Mouse (Mus musculus): ENCODE measurements at regions not wholly inside any gene's neighbourhood (a gene's known extent, or its start where the extent isn't known, plus 50 kb on each side); places are given as distances from the start of the nearest gene placed in this dataset.

DNA sequence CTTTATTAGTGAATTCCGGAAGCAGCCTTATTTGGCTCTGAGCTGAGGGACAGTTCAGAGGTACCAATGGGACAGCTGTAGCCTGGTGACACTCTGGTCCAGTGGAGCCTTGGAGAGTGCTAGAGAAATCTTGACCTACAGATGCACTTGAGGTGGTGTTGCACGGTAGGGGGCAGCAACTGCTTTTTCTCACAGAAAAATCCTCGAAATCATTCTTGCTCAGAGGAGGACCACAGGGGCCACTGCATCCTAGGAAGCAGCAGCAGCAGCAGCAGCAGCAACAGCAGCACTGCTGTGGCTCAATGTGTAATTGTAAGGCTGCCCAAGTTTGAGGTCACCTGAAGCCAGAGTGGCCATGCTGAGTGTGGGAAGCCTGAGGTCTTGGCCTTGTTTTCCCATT, 299.7 kb upstream of the Ppp2r3a start:
- Histone ChIP-seq H3K9me3 (ENCODE audit: control insufficient read depth, low read length) (no peaks in the 10 kb centered on the region), H3K4me3 (ENCODE audit: low read length) (no peak overlapping the region), H3K4me1 (ENCODE audit: control insufficient read depth, insufficient read depth, low read length) (no peaks in the 10 kb centered on the region), H3K9ac (ENCODE audit: low read depth, low read length) (no peak overlapping the region), H3K4me2 (ENCODE audit: low read depth, low read length) (no peak overlapping the region), H3K27ac (ENCODE audit: low read length) (no peak overlapping the region), H3K27me3 (replicated peaks; ENCODE audit: control insufficient read depth, insufficient read depth, low read length) (no peaks in the 10 kb centered on the region), H3K36me3 (ENCODE audit: control insufficient read depth, insufficient read depth, low read length) (no peaks in the 10 kb centered on the region)
- WGBS: 44% methylated on average over 3 of the region's 3 CpGs
- ATAC-seq: no peak

GRCm38 (mm10) chr9:101546213-101546832, 294.7 kb upstream of the Ppp2r3a start:
- no peaks in the 10 kb centered on the region for H3K36me3 ChIP-seq (ENCODE audit: control insufficient read depth, insufficient read depth, low read length)
- 46% methylated on average over 10 of the region's 10 CpGs for WGBS
- no peaks in the 10 kb centered on the region for H3K27me3 ChIP-seq (replicated peaks; ENCODE audit: control insufficient read depth, insufficient read depth, low read length)
- H3K4me3 ChIP-seq (ENCODE audit: low read length): no peak overlapping the region
- no peaks in the 10 kb centered on the region for H3K9me3 ChIP-seq (ENCODE audit: control insufficient read depth, low read length)
- H3K4me2 ChIP-seq (ENCODE audit: low read depth, low read length): no peak overlapping the region
- no peak for ATAC-seq
- no peaks in the 10 kb centered on the region for H3K4me1 ChIP-seq (ENCODE audit: control insufficient read depth, insufficient read depth, low read length)
- no peak overlapping the region for H3K27ac ChIP-seq (ENCODE audit: low read length)
- no peak overlapping the region for H3K9ac ChIP-seq (ENCODE audit: low read depth, low read length)

DNA sequence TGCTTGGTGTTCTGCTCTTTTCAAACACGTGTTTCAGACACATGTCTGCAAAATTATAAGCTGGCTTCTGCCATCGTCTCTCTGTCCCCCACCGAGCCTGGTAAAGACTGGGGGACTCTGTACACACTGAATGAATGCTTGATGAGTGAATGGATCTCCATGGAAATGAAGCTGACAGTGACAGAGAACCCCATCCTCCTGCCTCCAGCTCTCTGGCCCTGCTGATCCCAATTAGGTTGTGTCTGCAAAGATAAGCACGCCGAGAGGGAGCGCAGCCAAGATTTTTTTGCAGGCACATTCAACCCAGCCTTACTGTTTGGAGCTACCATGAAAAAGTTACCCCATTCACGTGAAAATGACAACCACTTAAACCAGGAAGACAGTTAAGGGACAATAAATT, 266.5 kb upstream of the Ppp2r3a start:
- no peak overlapping the region for H3K4me3 ChIP-seq (ENCODE audit: low read length)
- ATAC-seq: no peak
- H3K36me3 ChIP-seq (ENCODE audit: control insufficient read depth, insufficient read depth, low read length): no peaks in the 10 kb centered on the region
- no peaks in the 10 kb centered on the region for H3K4me1 ChIP-seq (ENCODE audit: control insufficient read depth, insufficient read depth, low read length)
- 41% methylated on average over 7 of the region's 7 CpGs for WGBS
- H3K9ac ChIP-seq (ENCODE audit: low read depth, low read length): no peak overlapping the region
- no peak overlapping the region for H3K27ac ChIP-seq (ENCODE audit: low read length)
- H3K4me2 ChIP-seq (ENCODE audit: low read depth, low read length): no peak overlapping the region
- no peaks in the 10 kb centered on the region for H3K27me3 ChIP-seq (replicated peaks; ENCODE audit: control insufficient read depth, insufficient read depth, low read length)
- H3K9me3 ChIP-seq (ENCODE audit: control insufficient read depth, low read length): no peaks in the 10 kb centered on the region

- Histone ChIP-seq H3K4me3 (ENCODE audit: low read length) (no peak overlapping the region), H3K27me3 (replicated peaks; ENCODE audit: control insufficient read depth, insufficient read depth, low read length) (no peaks in the 10 kb centered on the region), H3K9me3 (ENCODE audit: control insufficient read depth, low read length) (no peaks in the 10 kb centered on the region), H3K4me1 (ENCODE audit: control insufficient read depth, insufficient read depth, low read length) (no peaks in the 10 kb centered on the region), H3K9ac (ENCODE audit: low read depth, low read length) (no peak overlapping the region), H3K27ac (ENCODE audit: low read length) (no peak overlapping the region), H3K4me2 (ENCODE audit: low read depth, low read length) (no peak overlapping the region), H3K36me3 (ENCODE audit: control insufficient read depth, insufficient read depth, low read length) (no peaks in the 10 kb centered on the region)
- WGBS: 77% methylated on average over 3 of the region's 3 CpGs
- no peak for ATAC-seq
Observed at GRCm38 (mm10) chr9:101510807-101511206, 259.2 kb upstream of the Ppp2r3a start.

GRCm38 (mm10) chr9:101509196-101509595, 257.6 kb upstream of the Ppp2r3a start:
- Histone ChIP-seq H3K4me1 (ENCODE audit: control insufficient read depth, insufficient read depth, low read length) (no peaks in the 10 kb centered on the region), H3K9me3 (ENCODE audit: control insufficient read depth, low read length) (no peaks in the 10 kb centered on the region), H3K27me3 (replicated peaks; ENCODE audit: control insufficient read depth, insufficient read depth, low read length) (no peaks in the 10 kb centered on the region), H3K36me3 (ENCODE audit: control insufficient read depth, insufficient read depth, low read length) (no peaks in the 10 kb centered on the region), H3K9ac (ENCODE audit: low read depth, low read length) (no peak overlapping the region), H3K27ac (ENCODE audit: low read length) (no peak overlapping the region), H3K4me3 (ENCODE audit: low read length) (no peak overlapping the region), H3K4me2 (ENCODE audit: low read depth, low read length) (no peak overlapping the region)
- no peak for ATAC-seq
- WGBS: 79% methylated on average over 9 of the region's 9 CpGs

GRCm38 (mm10) chr9:101507023-101507690, 255.6 kb upstream of the Ppp2r3a start:
- H3K27me3 ChIP-seq (replicated peaks; ENCODE audit: control insufficient read depth, insufficient read depth, low read length): no peaks in the 10 kb centered on the region
- H3K9me3 ChIP-seq (ENCODE audit: control insufficient read depth, low read length): no peaks in the 10 kb centered on the region
- H3K9ac ChIP-seq (ENCODE audit: low read depth, low read length): no peak overlapping the region
- no peak overlapping the region for H3K27ac ChIP-seq (ENCODE audit: low read length)
- no peak overlapping the region for H3K4me3 ChIP-seq (ENCODE audit: low read length)
- H3K4me2 ChIP-seq (ENCODE audit: low read depth, low read length): no peak overlapping the region
- H3K4me1 ChIP-seq (ENCODE audit: control insufficient read depth, insufficient read depth, low read length): no peaks in the 10 kb centered on the region
- no peak for ATAC-seq
- WGBS: 81% methylated on average over 6 of the region's 6 CpGs
- no peaks in the 10 kb centered on the region for H3K36me3 ChIP-seq (ENCODE audit: control insufficient read depth, insufficient read depth, low read length)

- Histone ChIP-seq H3K27me3 (replicated peaks; ENCODE audit: control insufficient read depth, insufficient read depth, low read length) (no peaks in the 10 kb centered on the region), H3K4me2 (ENCODE audit: low read depth, low read length) (no peak overlapping the region), H3K36me3 (ENCODE audit: control insufficient read depth, insufficient read depth, low read length) (no peaks in the 10 kb centered on the region), H3K9ac (ENCODE audit: low read depth, low read length) (no peak overlapping the region), H3K27ac (ENCODE audit: low read length) (no peak overlapping the region), H3K9me3 (ENCODE audit: control insufficient read depth, low read length) (no peaks in the 10 kb centered on the region), H3K4me3 (ENCODE audit: low read length) (no peak overlapping the region), H3K4me1 (ENCODE audit: control insufficient read depth, insufficient read depth, low read length) (no peaks in the 10 kb centered on the region)
- WGBS: 55% methylated on average over 16 of the region's 16 CpGs
- no peak for ATAC-seq
Observed at GRCm38 (mm10) chr9:101501706-101502465, 250.3 kb upstream of the Ppp2r3a start.

DNA sequence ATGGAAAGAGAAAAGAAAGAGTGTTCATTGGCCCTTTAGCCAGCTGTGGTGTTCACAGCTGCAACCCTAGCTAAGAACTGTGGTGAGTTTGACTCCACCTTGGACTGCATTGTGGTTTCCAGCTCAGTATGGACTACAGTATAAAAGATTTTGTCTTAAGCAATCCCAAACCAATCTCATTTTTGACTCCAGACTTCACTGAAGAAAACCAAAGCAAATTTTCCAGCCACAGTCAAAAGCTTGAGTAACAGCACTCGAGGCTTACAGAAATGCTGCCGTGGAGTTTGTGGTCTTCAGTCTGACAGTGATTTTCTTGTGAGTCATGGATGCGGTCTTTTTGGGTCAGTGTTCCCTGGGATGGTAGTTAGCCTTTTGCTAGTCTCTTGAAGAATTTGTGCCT, 249.4 kb upstream of the Ppp2r3a start:
- WGBS: 84% methylated on average over 3 of the region's 3 CpGs
- H3K9me3 ChIP-seq (ENCODE audit: control insufficient read depth, low read length): no peaks in the 10 kb centered on the region
- no peak for ATAC-seq

DNA sequence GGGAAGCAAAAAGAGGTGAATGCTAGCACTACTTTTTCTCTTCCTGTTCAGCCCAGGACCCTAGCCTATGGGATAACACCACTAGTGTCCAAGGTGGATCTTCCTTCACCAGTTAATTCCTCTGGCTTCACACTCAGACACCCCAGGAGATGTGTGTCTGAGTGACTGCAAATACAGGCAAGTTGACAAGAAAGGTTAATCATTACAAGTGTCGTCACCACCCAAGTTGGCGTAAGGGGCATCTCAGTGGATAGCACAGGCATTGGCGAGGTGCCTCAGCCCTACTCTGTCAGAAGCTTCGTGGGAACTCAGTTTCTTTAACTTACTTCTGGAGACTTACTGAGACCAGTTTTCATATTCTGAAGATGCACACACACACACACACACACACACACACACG, 247.1 kb upstream of the Ppp2r3a start:
- Histone ChIP-seq H3K4me3 (ENCODE audit: low read length) (no peak overlapping the region), H3K9ac (ENCODE audit: low read depth, low read length) (no peak overlapping the region), H3K27ac (ENCODE audit: low read length) (no peak overlapping the region), H3K9me3 (ENCODE audit: control insufficient read depth, low read length) (no peaks in the 10 kb centered on the region), H3K4me2 (ENCODE audit: low read depth, low read length) (no peak overlapping the region), H3K27me3 (replicated peaks; ENCODE audit: control insufficient read depth, insufficient read depth, low read length) (no peaks in the 10 kb centered on the region), H3K36me3 (ENCODE audit: control insufficient read depth, insufficient read depth, low read length) (no peaks in the 10 kb centered on the region), H3K4me1 (ENCODE audit: control insufficient read depth, insufficient read depth, low read length) (no peaks in the 10 kb centered on the region)
- 68% methylated on average over 5 of the region's 5 CpGs for WGBS
- ATAC-seq: no peak

More for the DNA sequence above, 249.4 kb upstream of the Ppp2r3a start:
- no peak overlapping the region for H3K4me3 ChIP-seq (ENCODE audit: low read length)
- no peaks in the 10 kb centered on the region for H3K4me1 ChIP-seq (ENCODE audit: control insufficient read depth, insufficient read depth, low read length)
- no peak overlapping the region for H3K9ac ChIP-seq (ENCODE audit: low read depth, low read length)
- no peak overlapping the region for H3K27ac ChIP-seq (ENCODE audit: low read length)
- H3K36me3 ChIP-seq (ENCODE audit: control insufficient read depth, insufficient read depth, low read length): no peaks in the 10 kb centered on the region
- no peak overlapping the region for H3K4me2 ChIP-seq (ENCODE audit: low read depth, low read length)
- no peaks in the 10 kb centered on the region for H3K27me3 ChIP-seq (replicated peaks; ENCODE audit: control insufficient read depth, insufficient read depth, low read length)

All from intestine, embryonic 16.5 days (tissue).